In genomic region chr13:55445361-55446091, GRCm38 (mm10) we compare ENCODE assay signal across 1 mouse cellular context.
TF ChIP-seq lines count a peak whose summit lies in the region.

No protein-coding gene starts in this region.

TF ChIP-seq in ES-E14, 5 proteins besides CTCF, POLR2A, EP300 and RAD21 (continued from another document):
- TF ChIP-seq MAFK (IDR thresholded peaks at IDR 0.05; ENCODE audit: insufficient read depth, low read depth, low read length) (no peak), ZNF384 (IDR thresholded peaks at IDR 0.05; ENCODE audit: low read depth, low read length) (no peak), HCFC1 (IDR thresholded peaks at IDR 0.05; ENCODE audit: borderline replicate concordance, insufficient read depth, low read length) (0 out of 2 replicates have a peak, but pooled peaks have one; percentile 4)
TF ChIP-seq in ES-E14: peak in this region for 1.
